Mouse (Mus musculus) embryo, embryonic 11 days (tissue): ENCODE measurements around the gene Hist1h2ah.
"Not testable (repeated sequence)": the region's sequence is repeated elsewhere in the genome, so short reads cannot be mapped to it uniquely, and the experiment has no call there.

Source experiments
- DNase-seq: peaks from one replicate; pipeline ENCODE4 v3.0.0-alpha.2; 2015

The Hist1h2ah gene

GRCm38 (mm10) chr13:22035267-22036148 lies at the start of gene Hist1h2ah, which contains the start of gene Hist1h2bk:
Gene Hist1h2ah (minus strand): TSS chr13:22035568.
Gene Hist1h2bk (plus strand): TSS chr13:22035870.
- peak; percentile 96 for DNase-seq

DNA sequence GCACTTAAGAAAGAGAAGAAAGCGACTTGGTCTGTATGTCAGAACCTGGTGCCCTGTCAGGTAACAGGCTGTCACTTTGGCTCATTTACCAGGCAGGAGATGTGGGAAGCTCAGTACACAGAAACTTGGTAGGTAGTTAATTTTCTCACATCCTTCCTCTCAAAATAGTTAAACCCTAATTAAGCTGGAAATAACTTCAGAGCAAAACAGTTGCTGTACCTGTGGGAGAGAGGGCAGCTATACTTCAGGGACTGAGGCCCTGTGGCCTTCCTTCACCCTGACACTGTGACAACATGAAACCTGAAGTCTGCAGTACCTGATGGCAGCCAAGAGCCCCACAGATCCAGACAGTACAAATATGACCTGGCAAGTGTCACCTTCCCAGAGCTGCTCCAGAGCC lies 48.8 kb upstream of the Hist1h2ah start, which contains the start of gene Vmn1r188:
Vmn1r188 (plus strand) TSS at position 301 of the 400 bp plus-strand sequence.
- DNase-seq = not testable (repeated sequence)

DNA sequence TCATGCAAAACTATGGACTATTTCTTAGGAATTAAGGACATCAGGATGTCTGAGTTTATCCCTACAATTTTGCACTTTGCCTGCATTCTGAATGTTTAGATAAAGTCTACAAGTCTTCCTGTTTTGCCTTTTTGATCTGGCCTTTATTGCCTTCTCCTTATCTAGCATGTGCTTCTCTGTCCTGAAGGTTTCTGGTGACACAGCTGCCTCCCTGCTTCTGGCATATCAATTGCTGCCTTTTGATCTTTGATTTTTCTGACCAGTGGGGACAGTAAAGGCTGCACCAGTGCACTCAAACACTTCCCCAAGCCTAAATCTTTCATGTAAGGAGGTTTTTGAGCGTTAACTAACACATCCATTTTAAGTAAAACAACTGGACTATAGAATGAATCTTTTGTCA lies 28.1 kb upstream of the Hist1h2ah start:
- no peak for DNase-seq

DNA sequence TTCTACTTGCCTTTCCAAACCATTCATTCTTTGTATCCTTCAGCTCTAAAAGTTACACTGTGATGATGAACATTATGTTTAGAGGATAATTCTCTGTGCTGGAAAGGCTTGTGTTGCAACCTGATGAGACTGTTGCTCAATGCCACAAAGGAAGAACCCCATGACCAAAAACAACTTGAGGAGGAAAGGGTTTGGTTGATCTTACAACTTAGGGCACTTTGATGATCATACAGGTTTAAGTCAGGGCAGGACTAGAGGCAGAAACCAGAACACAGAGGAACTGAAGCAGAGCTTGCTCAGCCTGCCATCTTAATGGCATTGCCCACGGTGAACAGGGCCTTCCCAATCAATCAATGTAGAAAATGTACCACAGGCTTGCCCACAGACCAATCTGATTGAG lies 26.1 kb upstream of the Hist1h2ah start:
- DNase-seq = no peak

- DNase-seq = no peak
Measured at GRCm38 (mm10) chr13:22053754-22054153, 18.4 kb upstream of the Hist1h2ah start.

- no peak for DNase-seq
Measured at GRCm38 (mm10) chr13:22051523-22051859, 16.1 kb upstream of the Hist1h2ah start.

DNA sequence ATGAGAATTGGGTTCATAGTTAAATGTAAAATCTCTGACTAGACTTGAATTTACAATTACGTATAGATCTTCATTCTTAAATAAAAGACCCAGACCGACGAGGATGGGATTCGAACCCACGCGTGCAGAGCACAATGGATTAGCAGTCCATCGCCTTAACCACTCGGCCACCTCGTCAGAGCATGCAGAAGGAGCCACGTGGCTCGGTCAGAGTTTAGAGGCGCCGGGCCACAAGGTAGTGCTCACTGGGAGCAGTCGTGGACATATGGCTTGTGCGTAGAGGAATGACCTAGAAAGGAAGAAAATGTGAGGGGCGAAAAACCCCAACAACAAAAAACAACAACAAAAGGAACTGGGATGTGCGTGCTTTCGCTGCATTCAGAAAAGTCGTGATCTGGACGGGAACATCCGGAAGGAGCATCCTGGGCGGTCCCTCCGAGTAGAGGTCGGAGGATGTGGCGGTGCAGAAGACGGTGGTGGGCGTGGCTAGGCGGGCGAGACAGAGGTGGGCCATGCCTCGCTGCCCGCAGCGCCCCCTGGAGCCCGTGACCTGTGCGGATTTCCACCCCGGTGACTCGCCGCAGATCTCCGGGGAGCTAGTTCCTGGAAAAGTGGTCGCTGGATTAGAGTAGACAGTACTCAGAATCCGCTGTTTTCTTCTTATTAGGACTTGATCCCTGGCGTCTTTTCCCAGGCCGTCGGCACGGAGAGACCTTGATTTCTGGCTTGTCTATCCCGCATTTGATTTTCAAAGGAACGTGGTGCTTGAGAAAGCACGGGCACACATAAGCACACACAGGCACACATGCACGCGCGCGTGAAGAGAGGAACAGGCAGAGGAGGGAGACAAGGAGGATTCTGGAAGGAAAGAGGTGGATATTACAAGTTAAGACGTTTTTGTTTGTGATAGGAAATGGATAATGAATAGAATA lies 15.5 kb upstream of the Hist1h2ah start:
- peak; percentile 96 for DNase-seq

- DNase-seq = peak; percentile 92
Measured at GRCm38 (mm10) chr13:22049737-22050440, 14.5 kb upstream of the Hist1h2ah start.

GRCm38 (mm10) chr13:22049041-22049440 lies 13.7 kb upstream of the Hist1h2ah start:
- no peak for DNase-seq

DNA sequence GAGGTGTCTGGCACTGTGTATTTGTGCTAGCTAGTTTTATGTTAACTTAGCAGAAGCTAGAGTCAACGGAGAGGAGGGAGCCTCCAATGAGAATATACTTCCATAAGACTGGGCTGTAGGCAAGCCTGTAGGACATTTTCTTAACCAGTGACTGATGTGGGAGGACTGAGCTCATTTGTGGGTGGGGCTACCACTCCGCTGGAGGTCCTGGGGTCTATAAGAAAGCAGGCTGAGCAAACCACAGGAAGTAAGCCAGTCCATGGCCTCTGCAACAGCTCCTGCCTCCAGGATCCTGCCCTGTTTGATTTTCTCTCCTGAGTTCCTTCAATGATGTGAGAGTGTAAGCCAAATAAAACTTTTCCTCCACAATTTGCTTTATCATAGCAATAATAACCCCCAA lies 9.9 kb upstream of the Hist1h2ah start:
- DNase-seq = no peak

DNA sequence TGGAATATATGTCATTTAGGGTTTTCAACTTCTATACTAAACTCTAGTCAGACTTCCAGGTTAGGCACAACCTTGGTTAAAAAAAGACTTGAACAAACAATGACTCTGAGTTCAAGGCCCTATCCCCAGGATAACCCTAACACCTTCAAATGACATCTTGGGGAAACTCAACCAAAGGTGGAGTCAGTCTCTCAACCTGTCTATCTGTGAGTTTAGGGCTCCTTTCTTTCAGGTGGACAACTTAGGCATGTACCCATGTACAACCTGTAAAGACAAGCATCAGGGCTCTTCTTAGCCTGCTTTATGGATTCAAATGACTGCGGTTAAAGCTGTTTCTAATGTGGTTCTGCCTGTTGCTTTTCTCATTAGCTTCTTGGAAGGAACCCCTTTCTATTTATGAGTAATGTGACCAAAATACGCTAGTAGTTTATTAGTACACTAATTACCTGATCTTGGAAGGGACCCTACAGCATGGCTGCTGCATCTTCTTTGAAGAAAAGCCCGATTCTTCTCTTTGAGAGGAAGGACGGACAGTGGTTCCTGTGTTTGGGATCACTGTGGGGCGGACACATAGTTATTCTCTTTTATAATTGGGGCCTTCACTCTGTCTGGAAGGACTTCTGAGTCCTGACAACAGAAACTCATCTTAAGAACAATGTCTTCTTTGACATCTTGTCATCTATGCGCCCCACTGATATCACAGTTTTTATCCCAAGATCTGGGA lies 9.2 kb upstream of the Hist1h2ah start:
- DNase-seq = no peak

DNA sequence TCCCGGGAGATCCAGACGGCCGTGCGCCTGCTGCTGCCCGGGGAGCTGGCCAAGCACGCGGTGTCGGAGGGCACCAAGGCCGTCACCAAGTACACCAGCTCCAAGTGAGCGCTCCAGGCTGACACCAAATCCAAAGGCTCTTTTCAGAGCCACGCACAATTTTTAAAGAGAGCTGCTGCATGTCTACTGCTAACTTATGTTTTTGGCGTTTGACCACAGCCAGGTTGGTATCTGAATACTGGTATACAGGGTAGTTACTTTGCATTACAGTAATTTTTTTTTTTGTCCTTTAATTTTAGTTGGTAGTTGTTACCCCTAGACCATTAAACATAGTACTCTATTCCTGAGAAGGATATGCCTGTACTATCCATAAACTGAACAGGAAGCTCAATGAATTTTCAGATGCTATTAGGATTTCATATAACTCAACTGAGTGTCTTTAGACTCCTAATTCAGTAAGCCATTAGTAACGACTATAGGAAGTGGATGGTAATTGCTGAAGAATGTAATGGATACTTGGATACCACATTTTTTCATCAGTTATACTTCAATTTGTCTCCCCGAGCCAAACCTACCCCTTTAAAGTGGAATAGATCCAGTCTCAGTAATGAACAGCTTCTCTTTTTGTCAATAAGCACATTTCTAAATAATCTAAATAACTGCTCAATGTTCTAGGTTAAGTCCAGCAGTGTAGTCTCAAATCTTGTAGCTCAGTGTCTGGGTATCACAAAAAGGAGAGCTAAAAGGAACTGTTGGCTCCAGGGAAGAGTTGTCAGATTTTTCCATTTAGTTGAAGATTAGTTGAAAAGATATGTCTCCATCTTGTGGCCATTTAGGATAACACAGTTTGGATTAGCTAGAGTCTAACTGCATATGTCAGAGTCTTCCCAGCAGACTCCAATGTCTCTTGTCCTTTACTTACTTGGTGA lies 8.4 kb upstream of the Hist1h2ah start:
- peak; percentile 80 for DNase-seq

- peak; percentile 94 for DNase-seq
Measured at GRCm38 (mm10) chr13:22042568-22043502, 7.5 kb upstream of the Hist1h2ah start, which contains the start of the genes Hist1h2ag and Hist1h2bj. Gene Hist1h2ag (minus strand): TSS chr13:22042944. Gene Hist1h2bj (plus strand): TSS chr13:22043214.

GRCm38 (mm10) chr13:22041651-22042567 lies 6.5 kb upstream of the Hist1h2ah start:
- peak; percentile 59 for DNase-seq

- DNase-seq = peak; percentile 95
Measured at GRCm38 (mm10) chr13:22041142-22041536, 5.8 kb upstream of the Hist1h2ah start, which contains the start of gene Hist1h4i. Gene Hist1h4i (minus strand): TSS chr13:22041362.

GRCm38 (mm10) chr13:22040464-22041141 lies 5.2 kb upstream of the Hist1h2ah start:
- DNase-seq = peak; percentile 67

GRCm38 (mm10) chr13:22039951-22040463 lies 4.6 kb upstream of the Hist1h2ah start:
- no peak for DNase-seq
